ENCODE assay signal across 22 mouse cellular contexts in the genomic region with DNA sequence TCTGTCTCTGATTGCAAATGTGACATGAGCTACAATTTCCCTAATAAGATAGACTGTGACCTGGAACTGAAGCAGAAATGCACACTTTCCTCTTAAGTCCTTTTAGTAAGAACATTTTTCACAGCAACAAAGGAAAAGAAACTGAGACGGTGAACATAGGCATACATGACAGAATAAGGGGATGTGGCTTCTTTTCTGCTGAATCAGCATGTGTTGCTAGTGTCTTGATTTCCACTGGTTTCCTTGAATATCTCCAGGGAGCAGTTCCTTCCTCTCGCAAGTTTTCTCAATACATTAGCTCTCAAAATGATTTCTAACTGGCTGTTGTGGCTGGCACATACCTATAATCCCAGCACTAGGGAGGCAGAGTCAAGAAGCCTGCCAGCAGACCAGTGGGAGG. TPM values are rescaled to one million over a fixed set of nuclear protein-coding genes. Genes with fewer than 3 reads are reported as not detected.
DNase-seq lines count a peak whose midpoint lies in the region; TF ChIP-seq lines count a peak whose summit lies in the region.
"Had no signal": no experiment of that assay in that cellular context is flagged by ENCODE, and none has a peak within 500 bp of the region (broad histone marks: within the 10 kb centered on the region; RNA-seq: fewer than 3 reads in every experiment).

No protein-coding gene starts in this region.

- TF ChIP-seq EP300 in CH12.LX (IDR thresholded peaks at IDR 0.05; ENCODE audit: low read length) = no peak
- TF ChIP-seq EP300 in MEL (IDR thresholded peaks at IDR 0.05; ENCODE audit: low read depth in 1 of 2, low read length in 2 of 2) = no peak

- intact Hi-C loops in left cerebral cortex, postnatal 10 days (cut with DNase I) = no loop called here

- no peak for TF ChIP-seq RAD21 in CH12.LX (IDR thresholded peaks at IDR 0.05; ENCODE audit: low read depth, low read length)
- no peak for TF ChIP-seq RAD21 in MEL (IDR thresholded peaks at IDR 0.05; ENCODE audit: low read depth, low read length)

- in situ Hi-C loops in CH12.LX (cut with MboI; ENCODE audit: low pct_ligation_motif_present, low pct_unique_long_range_greater_than_20kb, low sequenced_read_pairs) = no loop called here

- H3K9me3 ChIP-seq in CH12.LX (replicated peaks; ENCODE audit: low read length) (peaks cover 10% of the 10 kb centered on the region), MEL (replicated peaks; ENCODE audit: insufficient read depth, low read length) (no peaks in the 10 kb centered on the region)
- H3K9me3 ChIP-seq: embryonic facial prominence, embryonic 13.5 days; embryonic facial prominence, embryonic 15.5 days; forebrain, embryonic 10.5 days; forebrain, embryonic 12.5 days; G1E had no signal

- DNase-seq in 416B (ENCODE audit: low read depth) = peak; percentile 32
- DNase-seq in CH12.LX (ENCODE audit: extremely low read depth) = no peak
- DNase-seq in MEL (ENCODE audit: low read depth, low spot score) = no peak
- no peak for DNase-seq in left cerebral cortex, postnatal 10 days (ENCODE audit: extremely low spot score in 1 of 2, low spot score in 2 of 2)
- DNase-seq in ovary, postnatal 14 days (ENCODE audit: low spot score) = no peak
- DNase-seq: adrenal gland, adult 2 months; adrenal gland, postnatal 10 days; adrenal gland, postnatal 25 days; B cell, adult 2 months; cerebellum, adult 11 months; cerebellum, adult 18-20 months; cerebellum, adult 8-10 months; cerebellum, adult 9-11 months; cerebellum, postnatal 14 days; cerebellum, postnatal 36 days; embryo, embryonic 11 days had no signal

- H3K27me3 ChIP-seq in CH12.LX (replicated peaks) (no peaks in the 10 kb centered on the region), MEL (ENCODE audit: control insufficient read depth in 1 of 2, insufficient read depth in 2 of 2, low read length in 2 of 2) (peaks cover 0 to 3% of the 10 kb centered on the region in 2 experiments; a peak in 2 of 4 replicates)
- H3K27me3 ChIP-seq: embryonic facial prominence, embryonic 13.5 days; embryonic facial prominence, embryonic 15.5 days; forebrain, embryonic 12.5 days had no signal

- H3K4me3 ChIP-seq in CH12.LX (replicated peaks in 1 of 3; ENCODE audit: low read depth in 2 of 3, low read length in 2 of 3, poor library complexity in 1 of 3) (no peak overlapping the region), MEL (ENCODE audit: control insufficient read depth in 1 of 2, insufficient read depth in 1 of 2, low read depth in 2 of 2, low read length in 2 of 2) (no peak overlapping the region)
- H3K4me3 ChIP-seq: embryonic facial prominence, embryonic 13.5 days; embryonic facial prominence, embryonic 15.5 days; erythroblast, embryonic 14.5 days; forebrain, embryonic 10.5 days; forebrain, embryonic 12.5 days had no signal

- H3K36me3 ChIP-seq in CH12.LX (replicated peaks in 1 of 2; ENCODE audit: control insufficient read depth in 1 of 2, insufficient read depth in 1 of 2, low read length in 1 of 2) = no peaks in the 10 kb centered on the region
- no peaks in the 10 kb centered on the region for H3K36me3 ChIP-seq in MEL (ENCODE audit: control insufficient read depth in 1 of 2, insufficient read depth in 2 of 2, low read length in 2 of 2)
- H3K36me3 ChIP-seq: embryonic facial prominence, embryonic 13.5 days; embryonic facial prominence, embryonic 15.5 days; forebrain, embryonic 10.5 days; forebrain, embryonic 12.5 days; G1E had no signal

- no peak for TF ChIP-seq CTCF in CH12.LX (conservative IDR thresholded peaks at IDR 0.05 in 1 of 2, IDR thresholded peaks at IDR 0.05 in 1 of 2; ENCODE audit: low read depth in 2 of 2, low read length in 2 of 2)
- TF ChIP-seq CTCF in MEL (IDR thresholded peaks at IDR 0.05 in 2 of 3, conservative IDR thresholded peaks at IDR 0.05 in 1 of 3; ENCODE audit: control insufficient read depth in 1 of 3, insufficient read depth in 1 of 3, low read depth in 2 of 3, low read length in 3 of 3, poor library complexity in 1 of 3, severe bottlenecking in 1 of 3) = no peak

- no peak overlapping the region for H3K27ac ChIP-seq in CH12.LX (ENCODE audit: insufficient read depth, low read depth)
- H3K27ac ChIP-seq in MEL (ENCODE audit: control insufficient read depth, low read depth, low read length) = no peak overlapping the region
- H3K27ac ChIP-seq: embryonic facial prominence, embryonic 13.5 days; embryonic facial prominence, embryonic 15.5 days; forebrain, embryonic 10.5 days; forebrain, embryonic 12.5 days had no signal

- H3K79me2 ChIP-seq in CH12.LX (replicated peaks; ENCODE audit: control insufficient read depth, extremely low read depth, insufficient read depth, poor library complexity, severe bottlenecking) = no peaks in the 10 kb centered on the region
- no peaks in the 10 kb centered on the region for H3K79me2 ChIP-seq in MEL (ENCODE audit: control insufficient read depth, insufficient read depth, low read length, poor library complexity)

- no peak for TF ChIP-seq POLR2A in CH12.LX (IDR thresholded peaks at IDR 0.05; ENCODE audit: low read depth, low read length)
- no peak for TF ChIP-seq POLR2A in MEL (IDR thresholded peaks at IDR 0.05; ENCODE audit: control insufficient read depth in 1 of 2, insufficient read depth in 1 of 2, low read depth in 1 of 2, low read length in 2 of 2, poor library complexity in 1 of 2)

- dilution Hi-C loops in CH12.LX (cut with MboI; ENCODE audit: extremely low pct_ligation_motif_present, extremely low pct_unique_long_range_greater_than_20kb, low sequenced_read_pairs) = no loop called here

- H3K9ac ChIP-seq in CH12.LX (ENCODE audit: insufficient read depth, low read depth) = no peak overlapping the region
- no peak overlapping the region for H3K9ac ChIP-seq in MEL (ENCODE audit: control insufficient read depth, low read depth, low read length, poor library complexity, severe bottlenecking)
- H3K9ac ChIP-seq: embryonic facial prominence, embryonic 13.5 days; embryonic facial prominence, embryonic 15.5 days; forebrain, embryonic 12.5 days had no signal

- H3K4me2 ChIP-seq in CH12.LX (ENCODE audit: insufficient read depth, low read depth, poor library complexity, severe bottlenecking) = no peak overlapping the region
- H3K4me2 ChIP-seq: embryonic facial prominence, embryonic 13.5 days; embryonic facial prominence, embryonic 15.5 days; forebrain, embryonic 12.5 days had no signal

- peaks cover 10 to 38% of the 10 kb centered on the region in 2 experiments for H3K4me1 ChIP-seq in CH12.LX (ENCODE audit: control insufficient read depth in 1 of 2, insufficient read depth in 2 of 2)
- H3K4me1 ChIP-seq in MEL (ENCODE audit: control insufficient read depth in 1 of 2, insufficient read depth in 2 of 2, low read length in 2 of 2) = no peaks in the 10 kb centered on the region; a peak in 1 of 4 replicates
- H3K4me1 ChIP-seq: embryonic facial prominence, embryonic 15.5 days; forebrain, embryonic 10.5 days; forebrain, embryonic 12.5 days had no signal

TF ChIP-seq in CH12.LX, 34 proteins besides CTCF, POLR2A, EP300 and RAD21:
- TF ChIP-seq CHD2 (IDR thresholded peaks at IDR 0.05; ENCODE audit: low read length) (no peak), MAFK (IDR thresholded peaks at IDR 0.05; ENCODE audit: insufficient replicate concordance, low read length) (peak; percentile 97), ZMIZ1 (IDR thresholded peaks at IDR 0.05; ENCODE audit: low read depth, low read length) (no peak)

TF ChIP-seq in MEL, 35 proteins besides CTCF, POLR2A, EP300 and RAD21:
- no peak for TF ChIP-seq ZNF384 (IDR thresholded peaks at IDR 0.05; ENCODE audit: low read depth, low read length)
- TF ChIP-seq MAFK (IDR thresholded peaks at IDR 0.05; ENCODE audit: borderline replicate concordance, low read depth, low read length) = peak; percentile 90
TF ChIP-seq in MEL: peak in this region for 1.

RNA-seq across cellular contexts. Expression of gene Itpr2, which starts 23.5 kb away (rescaled TPM):
- total RNA-seq in CH12.LX (2012; rRNA removed) (4.7 and 8.9 TPM in 2 replicates), CH12.LX (2014; rRNA removed) (2.2 and 3.5 TPM in 2 replicates), MEL (2012; rRNA removed) (1.5 and 2.7 TPM in 2 replicates)
- polyA plus RNA-seq in CH12.LX (2012; ENCODE audit: insufficient read length, low read depth) (3.4 and 4.4 TPM in 2 replicates), MEL (2012; ENCODE audit: insufficient read depth in 1 of 2, insufficient read length in 2 of 2, low read depth in 1 of 2, low replicate concordance in 2 of 2, missing spikeins in 1 of 2) (1 to 10 TPM in 1 of 2 experiments, not detected in 1; 3.0 TPM)
- total RNA-seq in left cerebral cortex, postnatal 10 days (2021) = 10 to 100 TPM; 17.0 to 19.3 TPM

RNA-seq across cellular contexts. Expression of gene Fgfr1op2, which starts 51.5 kb away (rescaled TPM):
- total RNA-seq in CH12.LX (2012; rRNA removed) (80.0 and 94.1 TPM in 2 replicates), CH12.LX (2014; rRNA removed) (69.3 and 73.0 TPM in 2 replicates), MEL (2012; rRNA removed) (61.7 and 70.4 TPM in 2 replicates)
- polyA plus RNA-seq in CH12.LX (2012; ENCODE audit: insufficient read length, low read depth) (101 and 104 TPM in 2 replicates), MEL (2012; ENCODE audit: insufficient read depth in 1 of 2, insufficient read length in 2 of 2, low read depth in 1 of 2, low replicate concordance in 2 of 2, missing spikeins in 1 of 2) (10 to 100 TPM in 1 of 2 experiments, not detected in 1; 93.6 TPM)
- total RNA-seq in left cerebral cortex, postnatal 10 days (2021) = 10 to 100 TPM; 47.2 to 50.3 TPM

RNA-seq across cellular contexts. Expression of gene Ints13, which starts 52.1 kb away (rescaled TPM):
- total RNA-seq in CH12.LX (2012; rRNA removed) = 31.9 and 42.6 TPM in 2 replicates
- 50.5 and 63.7 TPM in 2 replicates for total RNA-seq in CH12.LX (2014; rRNA removed)
- polyA plus RNA-seq in CH12.LX (2012; ENCODE audit: insufficient read length, low read depth) = 51.9 and 66.1 TPM in 2 replicates
- total RNA-seq in MEL (2012; rRNA removed) = 65.0 and 70.2 TPM in 2 replicates
- polyA plus RNA-seq in MEL (2012; ENCODE audit: insufficient read depth in 1 of 2, insufficient read length in 2 of 2, low read depth in 1 of 2, low replicate concordance in 2 of 2, missing spikeins in 1 of 2) = 10 to 100 TPM in 1 of 2 experiments, not detected in 1; 63.5 TPM
- total RNA-seq in left cerebral cortex, postnatal 10 days (2021) = 10 to 100 TPM; 29.4 to 34.4 TPM
